Mouse (Mus musculus) E14TG2a.4 (cell line): Measurements from ENCODE around the gene Kif3c.

Source experiments
- CTCF ChIP-seq: conservative IDR thresholded peaks from 2 replicates; pipeline ENCODE4 v1.5.1; 2014; ENCODE audit warnings: low read length
- NANOG ChIP-seq: IDR thresholded peaks from 2 replicates; pipeline ENCODE4 v1.6.1; 2014; ENCODE audit warnings: borderline replicate concordance, low read length, mixed read lengths
- POU5F1 ChIP-seq: IDR thresholded peaks from 2 replicates; pipeline ENCODE4 v1.6.1; 2014; ENCODE audit warnings: low read length, borderline replicate concordance

DNA sequence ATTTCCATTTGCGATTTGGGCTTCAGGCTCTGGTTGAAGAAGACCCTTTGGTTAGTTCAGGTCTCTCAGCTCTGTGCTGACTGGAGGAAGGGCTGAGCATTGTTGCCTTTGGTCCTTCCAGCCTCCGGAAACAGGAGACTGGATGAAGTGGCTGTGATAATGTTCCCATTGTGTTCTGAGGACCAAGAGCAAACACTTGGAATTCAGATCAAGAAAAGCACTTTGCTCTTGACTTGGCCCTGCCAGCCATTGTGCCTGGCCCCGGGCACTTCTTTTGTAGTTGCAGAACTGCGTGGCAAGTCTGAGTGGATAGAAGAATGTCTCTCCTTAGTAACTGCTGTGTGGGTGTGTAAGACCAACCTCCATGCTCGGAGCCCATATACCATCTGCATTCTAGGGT lies 9.6 kb downstream of the Kif3c start:
- TF ChIP-seq CTCF (no peak), NANOG (no peak), POU5F1 (no peak)
